Mouse (Mus musculus) CD4-positive, CD25-positive, alpha-beta regulatory T cell, adult 9 weeks (primary cell): ENCODE data around the gene Tcp11l2. TPM values are rescaled to one million over a fixed set of nuclear protein-coding genes. Genes with fewer than 3 reads are reported as not detected.

Source experiments
- polyA plus RNA-seq: library from polyadenylated mRNA; unstranded; fragments of 100-300 nt; shearing (Covaris generic); gene quantifications from one replicate; pipeline ENCODE4 v1.2.1, GENCODE M21; 2017

Gene Tcp11l2
- 215 TPM for polyA plus RNA-seq

DNA sequence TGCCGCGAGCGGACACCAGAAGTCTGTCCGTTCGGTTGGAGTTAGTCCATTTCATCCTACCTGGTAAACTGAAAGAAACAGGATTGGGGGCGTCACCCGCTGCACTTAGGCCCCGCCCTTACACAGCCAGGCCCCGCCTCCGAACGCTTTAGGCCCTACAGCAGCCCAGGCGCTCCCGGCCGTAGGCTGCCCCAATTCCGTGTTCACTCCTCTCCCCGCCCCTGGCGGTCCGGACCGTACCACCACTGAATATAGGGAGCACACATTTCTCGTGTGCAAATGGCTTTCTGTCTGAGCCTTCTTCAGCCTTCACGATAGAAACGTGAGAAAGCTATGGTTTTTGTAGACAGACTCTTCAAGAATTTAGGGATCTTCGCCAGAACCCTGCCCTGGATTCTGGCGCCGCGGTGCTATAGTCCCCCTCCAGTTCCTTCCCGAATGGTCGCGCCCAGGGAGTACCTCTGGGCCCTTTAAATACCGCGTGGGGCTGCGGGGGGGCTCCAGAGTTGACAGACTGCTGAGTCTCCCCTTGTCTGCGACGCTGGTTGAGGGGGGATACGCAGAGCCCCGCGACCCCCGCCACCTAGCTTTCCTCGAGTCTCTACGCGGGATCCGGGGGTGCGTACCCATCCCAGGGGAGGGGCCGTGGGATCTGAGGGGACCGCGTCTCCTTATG lies at the start of gene Tcp11l2:
TSS of gene Tcp11l2 (plus strand) at position 232 of the 676 bp plus-strand sequence.

DNA sequence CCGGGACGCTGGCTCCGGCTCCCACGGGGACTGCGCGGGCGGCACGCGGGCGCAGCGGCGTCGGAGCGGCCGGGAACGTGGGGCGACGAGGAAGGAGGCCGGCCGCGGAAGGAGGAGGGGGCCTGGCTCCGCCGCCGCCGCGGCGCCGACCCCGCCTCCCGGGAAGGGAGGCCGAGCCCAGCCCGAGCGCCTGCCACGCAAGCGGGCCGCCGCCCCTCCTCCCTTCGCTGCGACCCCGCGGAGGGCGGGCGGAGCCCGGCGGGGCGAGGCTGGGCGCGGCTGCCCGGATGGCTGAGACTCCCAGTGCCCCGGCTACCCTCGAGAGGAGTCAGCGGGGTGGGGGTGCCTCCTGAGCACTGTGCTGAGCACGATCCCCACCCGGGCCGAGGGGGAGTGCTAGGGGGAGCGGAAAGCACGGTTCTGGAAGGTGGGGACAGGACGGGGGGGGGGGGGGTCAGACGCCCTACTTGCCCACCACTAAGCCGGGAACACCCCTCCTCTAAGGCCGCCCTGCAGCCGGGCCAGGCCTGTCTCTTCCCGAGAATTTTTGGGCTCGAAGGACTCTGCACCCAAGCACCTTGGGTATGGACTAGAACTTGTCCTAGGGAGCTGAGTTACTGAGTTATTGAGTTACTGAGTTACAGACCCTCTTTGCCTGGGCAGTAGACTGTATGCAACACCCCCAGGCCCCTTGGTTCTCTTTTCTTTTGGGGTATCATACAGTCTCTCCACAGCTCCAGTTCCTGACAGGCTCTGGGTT lies 42.3 kb upstream of the Tcp11l2 start, which contains the start of gene Ckap4:
TSS of gene Ckap4 (minus strand) at position 151 of the 760 bp plus-strand sequence.

GRCm38 (mm10) chr10:84621826-84622790 lies 45.7 kb downstream of the Tcp11l2 start, which contains the start of gene Polr3b:
Gene Polr3b (plus strand): TSS chr10:84622292.

Other genes with a start within 250 kb of the Tcp11l2 start
- not detected for gene Nuak1, start 136.0 kb upstream of the Tcp11l2 start, polyA plus RNA-seq
- gene Ckap4, start 42.6 kb upstream of the Tcp11l2 start, polyA plus RNA-seq: 0.17 TPM
- 43.5 TPM for gene Polr3b, start 45.7 kb downstream of the Tcp11l2 start, polyA plus RNA-seq
- not detected for gene Rfx4, start 179.4 kb downstream of the Tcp11l2 start, polyA plus RNA-seq